Mouse (Mus musculus): ENCODE data around the gene Slc25a18.

DNA sequence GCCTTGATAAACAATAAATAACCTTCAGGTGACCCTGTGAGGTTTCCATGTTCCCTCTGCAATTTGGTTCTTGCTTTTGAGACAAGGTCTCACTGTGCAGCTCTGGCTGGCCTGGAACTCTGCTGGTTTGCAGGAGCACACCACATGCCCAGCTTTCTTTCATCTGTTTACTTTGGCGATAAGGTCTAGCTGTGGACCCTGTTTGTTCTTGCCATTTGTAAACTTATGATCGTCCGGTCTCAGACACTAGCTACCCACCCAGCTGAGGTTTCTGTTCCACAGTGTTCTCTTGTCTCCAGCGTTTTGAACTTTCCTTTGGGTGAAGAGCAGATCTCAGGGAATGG is 34.3 kb downstream of the Slc25a18 start:
- TF ChIP-seq EP300 (IDR thresholded peaks at IDR 0.05) (no peak), CTCF (IDR thresholded peaks at IDR 0.05) (no peak)
